9 mouse cellular contexts compared by ENCODE assay signal in the genomic region with DNA sequence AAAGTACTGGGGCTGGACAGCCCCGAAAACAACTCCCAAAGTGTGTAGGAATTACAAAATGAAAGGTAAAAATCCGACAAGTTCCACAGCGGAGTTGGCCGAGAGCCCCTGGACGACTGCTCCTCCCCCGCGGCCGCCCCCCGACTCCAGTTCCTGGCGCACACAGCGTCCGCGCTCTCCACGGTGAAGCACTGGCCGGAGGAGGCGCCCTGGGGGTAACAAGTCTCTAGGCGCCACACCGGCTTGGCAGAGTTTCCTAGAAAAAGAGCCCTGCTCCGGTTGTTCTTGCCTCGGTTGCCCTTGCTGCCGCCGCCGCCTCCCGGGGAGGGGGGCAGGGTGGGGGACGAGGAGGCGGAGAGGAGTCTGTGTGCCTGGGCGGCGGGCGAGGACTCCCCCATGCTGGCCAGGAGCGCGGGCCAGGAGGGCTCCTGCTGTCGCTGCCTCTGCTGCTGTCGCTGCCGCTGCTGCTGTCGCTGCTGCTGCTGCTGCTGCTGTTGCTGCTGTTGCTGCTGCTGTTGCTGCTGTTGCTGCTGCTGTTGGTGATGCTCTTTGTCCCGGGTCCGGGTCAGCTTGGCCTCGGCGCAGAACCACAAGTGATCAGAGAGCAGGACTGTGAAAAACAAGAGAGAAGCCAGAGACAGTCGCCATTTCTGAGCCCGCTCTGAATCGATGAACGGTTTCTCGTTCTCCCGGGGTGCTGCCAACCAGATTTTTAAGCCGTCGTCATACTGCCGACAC. TPM values are rescaled to one million over a fixed set of nuclear protein-coding genes. Genes with fewer than 3 reads are reported as not detected.
DNase-seq lines count a peak whose midpoint lies in the region; ATAC-seq and TF ChIP-seq lines count a peak whose summit lies in the region.
"Had no signal": no experiment of that assay in that cellular context is flagged by ENCODE, and none has a peak within 500 bp of the region (broad histone marks: within the 10 kb centered on the region; RNA-seq: fewer than 3 reads in every experiment).

No protein-coding gene starts in this region.

- TF ChIP-seq CTCF in liver, embryonic 14.5 days (IDR thresholded peaks at IDR 0.05; ENCODE audit: low read depth), result no peak
- no peak for TF ChIP-seq CTCF in thymus, adult 2 months (IDR thresholded peaks at IDR 0.05; ENCODE audit: borderline replicate concordance, control insufficient read depth, extremely low read depth, insufficient read depth, low read length, poor library complexity)

- H3K27me3 ChIP-seq in embryonic facial prominence, embryonic 12.5 days, result peaks cover 51% of the 10 kb centered on the region
- peaks cover 40% of the 10 kb centered on the region for H3K27me3 ChIP-seq in intestine, embryonic 16.5 days (replicated peaks; ENCODE audit: control insufficient read depth, insufficient read depth, low read length)
- peaks cover 35% of the 10 kb centered on the region for H3K27me3 ChIP-seq in liver, embryonic 14.5 days (ENCODE audit: control insufficient read depth, insufficient read depth, low read length)
- H3K27me3 ChIP-seq in thymus, adult 2 months (ENCODE audit: control insufficient read depth, insufficient read depth, low read length), result peaks cover 6% of the 10 kb centered on the region

- WGBS in embryonic facial prominence, embryonic 12.5 days, result 2% methylated on average over 45 of the region's 48 CpGs
- 2% methylated on average over 46 of the region's 48 CpGs for WGBS in intestine, embryonic 16.5 days
- 3% methylated on average over 48 of the region's 48 CpGs for WGBS in liver, embryonic 14.5 days (ENCODE audit: insufficient replicate concordance)
- WGBS in thymus, adult 2 months, result 6% methylated on average over 48 of the region's 48 CpGs

- TF ChIP-seq POLR2A in thymus, adult 2 months (IDR thresholded peaks at IDR 0.05; ENCODE audit: control insufficient read depth, extremely low read depth, insufficient read depth, low read length, poor library complexity), result no peak

- H3K27ac ChIP-seq in embryonic facial prominence, embryonic 12.5 days, result no peak overlapping the region
- H3K27ac ChIP-seq in intestine, embryonic 16.5 days (ENCODE audit: low read length), result no peak overlapping the region
- H3K27ac ChIP-seq in liver, embryonic 14.5 days, result no peak overlapping the region
- no peak overlapping the region for H3K27ac ChIP-seq in thymus, adult 2 months (ENCODE audit: control insufficient read depth, insufficient read depth, low read length)

- H3K4me2 ChIP-seq in embryonic facial prominence, embryonic 12.5 days (replicated peaks), result peak overlapping the region; percentile 97
- peak overlapping the region; percentile 84 for H3K4me2 ChIP-seq in intestine, embryonic 16.5 days (ENCODE audit: low read depth, low read length)
- H3K4me2 ChIP-seq in liver, embryonic 14.5 days (ENCODE audit: low read depth), result peak overlapping the region; percentile 20; the same call in 1 of the 2 replicates

- H3K4me3 ChIP-seq in embryonic facial prominence, embryonic 12.5 days, result peak overlapping the region; percentile 61
- peak overlapping the region; percentile 48 for H3K4me3 ChIP-seq in intestine, embryonic 16.5 days (ENCODE audit: low read length)
- peak overlapping the region; percentile 1 to 18; a peak in 1 of 4 replicates for H3K4me3 ChIP-seq in liver, embryonic 14.5 days (ENCODE audit: insufficient read depth in 1 of 2, low read depth in 2 of 2, low read length in 2 of 2)
- no peak overlapping the region for H3K4me3 ChIP-seq in thymus, adult 2 months (ENCODE audit: control insufficient read depth, insufficient read depth, low read length)
- H3K4me3 ChIP-seq: erythroblast, embryonic 14.5 days had no signal

- DNase-seq in gastrocnemius, postnatal 10 days, result peak; percentile 6
- DNase-seq in gastrocnemius, postnatal 36 days, result no peak
- DNase-seq in adrenal gland, adult 2 months, result peak; percentile 35
- DNase-seq in liver, embryonic 14.5 days (ENCODE audit: low read depth in 3 of 3, low spot score in 3 of 3), result no peak
- peak; percentile 50 for DNase-seq in right cerebral cortex, postnatal 4 days
- no peak for DNase-seq in thymus, adult 2 months

- no peaks in the 10 kb centered on the region for H3K9me3 ChIP-seq in embryonic facial prominence, embryonic 12.5 days
- no peaks in the 10 kb centered on the region for H3K9me3 ChIP-seq in intestine, embryonic 16.5 days (ENCODE audit: control insufficient read depth, low read length)
- no peaks in the 10 kb centered on the region for H3K9me3 ChIP-seq in liver, embryonic 14.5 days (ENCODE audit: control insufficient read depth, low read length)

- no peak overlapping the region for H3K9ac ChIP-seq in embryonic facial prominence, embryonic 12.5 days
- 0 out of 2 replicates have a peak overlapping the region, but pooled peaks have one; percentile 14 for H3K9ac ChIP-seq in intestine, embryonic 16.5 days (ENCODE audit: low read depth, low read length)
- no peak overlapping the region for H3K9ac ChIP-seq in liver, embryonic 14.5 days (replicated peaks)

- peaks cover 18% of the 10 kb centered on the region for H3K4me1 ChIP-seq in embryonic facial prominence, embryonic 12.5 days
- H3K4me1 ChIP-seq in intestine, embryonic 16.5 days (ENCODE audit: control insufficient read depth, insufficient read depth, low read length), result peaks cover 11% of the 10 kb centered on the region
- no peaks in the 10 kb centered on the region for H3K4me1 ChIP-seq in liver, embryonic 14.5 days (replicated peaks; ENCODE audit: control insufficient read depth in 2 of 2, insufficient read depth in 2 of 2, low read length in 1 of 2)
- no peaks in the 10 kb centered on the region for H3K4me1 ChIP-seq in thymus, adult 2 months (replicated peaks; ENCODE audit: control insufficient read depth, insufficient read depth, low read length)

- no peaks in the 10 kb centered on the region for H3K36me3 ChIP-seq in embryonic facial prominence, embryonic 12.5 days
- H3K36me3 ChIP-seq in intestine, embryonic 16.5 days (ENCODE audit: control insufficient read depth, insufficient read depth, low read length), result no peaks in the 10 kb centered on the region
- H3K36me3 ChIP-seq in liver, embryonic 14.5 days (replicated peaks; ENCODE audit: control insufficient read depth, insufficient read depth, low read depth), result no peaks in the 10 kb centered on the region
- H3K36me3 ChIP-seq in thymus, adult 2 months (ENCODE audit: control insufficient read depth, insufficient read depth, low read length), result no peaks in the 10 kb centered on the region

- ATAC-seq in embryonic facial prominence, embryonic 12.5 days (ENCODE audit: insufficient number of reproducible peaks, insufficient read depth, low FRiP score, low TSS enrichment), result no peak
- ATAC-seq in intestine, embryonic 16.5 days, result no peak
- no peak for ATAC-seq in liver, embryonic 14.5 days (ENCODE audit: insufficient read depth)

- intact Hi-C loops in gastrocnemius, postnatal 36 days (cut with DNase I), result no loop called here

- no peak for TF ChIP-seq EP300 in liver, embryonic 14.5 days (IDR thresholded peaks at IDR 0.05; ENCODE audit: low read depth)

RNA-seq across cellular contexts. Expression of a gene that starts 0.5 kb away (rescaled TPM):
- 1 to 10 TPM in 1 of 2 experiments, under 1 TPM in 1; 0.75 to 1.0 TPM for total RNA-seq in gastrocnemius, postnatal 10 days (2021)
- not detected for total RNA-seq in gastrocnemius, postnatal 36 days (2021)
- total RNA-seq in adrenal gland, adult 2 months (2021), result 1 to 10 TPM; 6.8 to 9.3 TPM
- 10.9 and 12.8 TPM in 2 replicates for polyA plus RNA-seq in adrenal gland, adult 2 months (2012; rRNA removed)
- 1.3 and 1.4 TPM in 2 replicates for polyA plus RNA-seq in embryonic facial prominence, embryonic 12.5 days (2016; fragmentation: Nextera tagmentation; extraction: Ambion mirVana)
- polyA plus RNA-seq in intestine, embryonic 16.5 days (2015; fragmentation: Nextera tagmentation; extraction: Ambion mirVana), result 1.1 and 1.3 TPM in 2 replicates
- 0.04 and 0.21 TPM in 2 replicates for polyA plus RNA-seq in liver, embryonic 14.5 days (2012; rRNA removed)
- polyA plus RNA-seq in liver, embryonic 14.5 days (2014; fragmentation: Nextera tagmentation; extraction: Ambion mirVana), result 0.10 TPM in 2 replicates
- 0.06 and 0.09 TPM in 2 replicates for polyA plus RNA-seq in thymus, adult 2 months (2012; rRNA removed)
- polyA plus RNA-seq: erythroblast, embryonic 14.5 days had no signal

Comparison
In these comparisons a context has a peak if more than half of its experiments do, and no peak if none do; other contexts are left out.
1. DNase-seq: peak in gastrocnemius, postnatal 10 days (single experiment), adrenal gland, adult 2 months (single experiment) and right cerebral cortex, postnatal 4 days (single experiment); none in gastrocnemius, postnatal 36 days (0 of 2), liver, embryonic 14.5 days (0 of 3) and thymus, adult 2 months (single experiment).
2. H3K4me2 ChIP-seq: peak in every context shown above with its lines; median percentile 97 in embryonic facial prominence, embryonic 12.5 days; 84 in intestine, embryonic 16.5 days; 20 in liver, embryonic 14.5 days.